Mouse (Mus musculus): Measurements from ENCODE around the gene Rpl23.

Gene Rpl23

GRCm38 (mm10) chr11:97813085-97813484 is 30.8 kb upstream of the Rpl23 start:
- no peak for DNase-seq

GRCm38 (mm10) chr11:97812491-97812921 is 30.3 kb upstream of the Rpl23 start:
- no peak for DNase-seq

GRCm38 (mm10) chr11:97811569-97812362 is 29.5 kb upstream of the Rpl23 start:
- no peak for DNase-seq

GRCm38 (mm10) chr11:97810970-97811369 is 28.7 kb upstream of the Rpl23 start:
- DNase-seq, result no peak

- DNase-seq, result no peak
Measured at GRCm38 (mm10) chr11:97810356-97810755, 28.1 kb upstream of the Rpl23 start.

- DNase-seq, result no peak
Measured at GRCm38 (mm10) chr11:97809235-97810121, 27.2 kb upstream of the Rpl23 start.

- peak; percentile 63 for DNase-seq
Measured at GRCm38 (mm10) chr11:97808621-97809234, 26.5 kb upstream of the Rpl23 start.

- no peak for DNase-seq
Measured at GRCm38 (mm10) chr11:97808093-97808492, 25.9 kb upstream of the Rpl23 start.

- no peak for DNase-seq
Measured at GRCm38 (mm10) chr11:97807626-97808025, 25.4 kb upstream of the Rpl23 start.

GRCm38 (mm10) chr11:97806613-97806964 is 24.4 kb upstream of the Rpl23 start:
- no peak for DNase-seq

- no peak for DNase-seq
Measured at GRCm38 (mm10) chr11:97805662-97806612, 23.7 kb upstream of the Rpl23 start.

GRCm38 (mm10) chr11:97804841-97805661 is 22.8 kb upstream of the Rpl23 start:
- DNase-seq, result no peak

- no peak for DNase-seq
Measured at GRCm38 (mm10) chr11:97803847-97804246, 21.6 kb upstream of the Rpl23 start.

GRCm38 (mm10) chr11:97802495-97802894 is 20.3 kb upstream of the Rpl23 start:
- no peak for DNase-seq

GRCm38 (mm10) chr11:97802194-97802470 is 19.9 kb upstream of the Rpl23 start:
- no peak for DNase-seq

- peak; percentile 66 for DNase-seq
Measured at GRCm38 (mm10) chr11:97801409-97802193, 19.4 kb upstream of the Rpl23 start.

- DNase-seq, result no peak
Measured at GRCm38 (mm10) chr11:97800691-97801408, 18.6 kb upstream of the Rpl23 start.

- no peak for DNase-seq
Measured at GRCm38 (mm10) chr11:97799994-97800690, 17.9 kb upstream of the Rpl23 start.

Measured in cerebellum, adult 8-10 months (tissue).